Mouse (Mus musculus): ENCODE results near the gene Wrap53. TPM values are rescaled to one million over a fixed set of nuclear protein-coding genes. Genes with fewer than 3 reads are reported as not detected.
"Not testable (repeated sequence)": the region's sequence is repeated elsewhere in the genome, so short reads cannot be mapped to it uniquely, and the experiment has no call there.

The Wrap53 gene
- total and polyA plus RNA-seq, 2 experiments from 2014 or later: 12.8 to 19.4 TPM

DNA sequence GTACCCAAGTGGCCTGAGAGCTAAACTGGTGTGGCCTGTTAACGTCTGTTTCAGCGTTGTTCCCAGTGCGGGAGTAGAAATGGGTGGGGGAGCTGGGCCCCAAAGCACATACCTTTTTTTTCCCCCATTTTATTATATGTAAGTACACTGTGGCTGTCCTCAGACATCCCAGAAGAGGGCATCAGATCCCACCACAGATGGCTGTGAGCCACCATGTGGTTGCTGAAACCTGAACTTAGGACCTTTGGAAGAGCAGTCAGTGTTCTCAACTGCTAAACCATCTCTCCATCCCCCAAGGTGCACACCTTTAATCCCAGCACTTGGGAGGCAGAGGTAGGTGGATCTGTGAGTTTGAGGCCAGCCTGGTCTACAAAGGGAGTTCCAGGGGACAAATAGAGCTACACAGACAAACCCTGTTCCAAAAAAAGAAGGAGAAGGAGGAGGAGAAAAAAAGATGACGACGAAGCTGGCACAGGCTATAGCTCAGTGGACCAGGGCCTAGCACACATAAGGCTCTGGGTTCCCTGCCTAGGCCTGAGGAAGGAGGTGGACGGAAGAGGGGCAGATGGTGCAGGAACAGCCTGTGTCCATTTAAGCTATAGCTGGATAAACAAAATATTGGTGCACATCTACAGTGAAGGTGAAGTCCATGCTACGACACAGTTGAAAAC, 47.4 kb downstream of the Wrap53 start:
- 81% methylated on average over 7 of the region's 7 CpGs for whole genome bisulfite sequencing
- Histone ChIP-seq H3K4me3 (ENCODE audit: low read length) (no peak overlapping the region), H3K27me3 (ENCODE audit: insufficient read depth, low read length) (no peaks in the 10 kb centered on the region), H3K9ac (replicated peaks; ENCODE audit: low read length) (no peak overlapping the region), H3K36me3 (ENCODE audit: insufficient read depth, low read length) (no peaks in the 10 kb centered on the region), H3K4me1 (ENCODE audit: insufficient read depth, low read length) (peaks cover 5% of the 10 kb centered on the region; the same call in 1 of the 2 replicates), H3K4me2 (ENCODE audit: low read depth, low read length) (no peak overlapping the region), H3K9me3 (ENCODE audit: low read length) (no peaks in the 10 kb centered on the region), H3K27ac (no peak overlapping the region)
- peak; percentile 37; the same call in 1 of the 2 replicates for TF ChIP-seq CTCF (IDR thresholded peaks at IDR 0.05; ENCODE audit: low read depth)
- no peak for DNase-seq (ENCODE audit: low spot score)
- no peak for ATAC-seq

GRCm38 (mm10) chr11:69530755-69531154, 49.3 kb downstream of the Wrap53 start:
- H3K4me1 ChIP-seq (ENCODE audit: insufficient read depth, low read length); H3K4me3 ChIP-seq (ENCODE audit: low read length); H3K27ac ChIP-seq; ATAC-seq; H3K9ac ChIP-seq (replicated peaks; ENCODE audit: low read length); H3K36me3 ChIP-seq (ENCODE audit: insufficient read depth, low read length); H3K4me2 ChIP-seq (ENCODE audit: low read depth, low read length); H3K27me3 ChIP-seq (ENCODE audit: insufficient read depth, low read length); DNase-seq (ENCODE audit: low spot score); H3K9me3 ChIP-seq (ENCODE audit: low read length): not testable (repeated sequence)
- peak; percentile 38 for TF ChIP-seq CTCF (IDR thresholded peaks at IDR 0.05; ENCODE audit: low read depth)
- WGBS: 88% methylated on average over 6 of the region's 6 CpGs

GRCm38 (mm10) chr11:69530281-69530680, 49.8 kb downstream of the Wrap53 start:
- H3K4me1 ChIP-seq (ENCODE audit: insufficient read depth, low read length); H3K36me3 ChIP-seq (ENCODE audit: insufficient read depth, low read length); H3K4me3 ChIP-seq (ENCODE audit: low read length); H3K9me3 ChIP-seq (ENCODE audit: low read length); H3K4me2 ChIP-seq (ENCODE audit: low read depth, low read length); H3K27ac ChIP-seq; ATAC-seq; H3K27me3 ChIP-seq (ENCODE audit: insufficient read depth, low read length); DNase-seq (ENCODE audit: low spot score); H3K9ac ChIP-seq (replicated peaks; ENCODE audit: low read length): not testable (repeated sequence)
- TF ChIP-seq CTCF (IDR thresholded peaks at IDR 0.05; ENCODE audit: low read depth): peak; percentile 16; the same call in 1 of the 2 replicates
- WGBS: 91% methylated on average over 3 of the region's 3 CpGs

GRCm38 (mm10) chr11:69528031-69528390, 52.0 kb downstream of the Wrap53 start:
- DNase-seq (ENCODE audit: low spot score) (no peak), ATAC-seq (no peak)
- H3K9ac ChIP-seq (replicated peaks; ENCODE audit: low read length): no peak overlapping the region
- TF ChIP-seq CTCF (IDR thresholded peaks at IDR 0.05; ENCODE audit: low read depth): no peak
- no peaks in the 10 kb centered on the region for H3K9me3 ChIP-seq (ENCODE audit: low read length)
- 69% methylated on average over 4 of the region's 4 CpGs for WGBS
- H3K27ac ChIP-seq: peak overlapping the region; percentile 92
- H3K4me1 ChIP-seq (ENCODE audit: insufficient read depth, low read length): peaks cover 6% of the 10 kb centered on the region; the same call in 1 of the 2 replicates
- H3K4me3 ChIP-seq (ENCODE audit: low read length): no peak overlapping the region
- peak overlapping the region; percentile 48; the same call in 1 of the 2 replicates for H3K4me2 ChIP-seq (ENCODE audit: low read depth, low read length)
- H3K27me3 ChIP-seq (ENCODE audit: insufficient read depth, low read length): no peaks in the 10 kb centered on the region
- no peaks in the 10 kb centered on the region for H3K36me3 ChIP-seq (ENCODE audit: insufficient read depth, low read length)

GRCm38 (mm10) chr11:69527098-69528030, 52.7 kb downstream of the Wrap53 start:
- H3K4me1 ChIP-seq (ENCODE audit: insufficient read depth, low read length): peaks cover 6% of the 10 kb centered on the region; the same call in 1 of the 2 replicates
- 4% methylated on average over 30 of the region's 30 CpGs for WGBS
- TF ChIP-seq CTCF (IDR thresholded peaks at IDR 0.05; ENCODE audit: low read depth): no peak
- peak overlapping the region; percentile 2; the same call in 1 of the 2 replicates for H3K4me3 ChIP-seq (ENCODE audit: low read length)
- H3K4me2 ChIP-seq (ENCODE audit: low read depth, low read length): peak overlapping the region; percentile 48
- peak overlapping the region; percentile 92 for H3K27ac ChIP-seq
- no peaks in the 10 kb centered on the region for H3K9me3 ChIP-seq (ENCODE audit: low read length)
- no peaks in the 10 kb centered on the region for H3K27me3 ChIP-seq (ENCODE audit: insufficient read depth, low read length)
- ATAC-seq (peak; percentile 73), DNase-seq (ENCODE audit: low spot score) (peak; percentile 75)
- no peaks in the 10 kb centered on the region for H3K36me3 ChIP-seq (ENCODE audit: insufficient read depth, low read length)
- H3K9ac ChIP-seq (replicated peaks; ENCODE audit: low read length): peak overlapping the region; percentile 48

DNA sequence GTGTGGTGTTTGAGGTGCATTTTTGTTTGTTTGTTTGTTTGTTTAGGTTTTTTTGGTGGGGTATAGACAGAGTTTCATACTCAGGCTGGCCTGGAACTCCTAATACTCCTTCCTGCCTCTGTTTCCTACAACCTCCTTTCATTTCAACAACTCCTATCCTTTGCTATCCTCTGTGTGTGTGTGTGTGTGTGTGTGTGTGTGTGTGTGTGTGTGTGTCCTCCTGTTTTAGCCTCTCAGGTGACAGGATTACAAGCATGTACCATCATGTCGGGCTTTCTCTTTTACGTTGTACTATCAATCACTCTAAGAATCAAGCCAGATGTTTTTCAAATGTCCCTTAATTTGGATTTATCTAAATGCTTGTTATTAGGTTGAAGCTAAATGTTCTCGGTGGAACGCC, 53.4 kb downstream of the Wrap53 start:
- Histone ChIP-seq H3K4me1 (ENCODE audit: insufficient read depth, low read length) (peaks cover 6% of the 10 kb centered on the region; the same call in 1 of the 2 replicates), H3K9me3 (ENCODE audit: low read length) (no peaks in the 10 kb centered on the region), H3K9ac (replicated peaks; ENCODE audit: low read length) (peak overlapping the region; percentile 48), H3K36me3 (ENCODE audit: insufficient read depth, low read length) (no peaks in the 10 kb centered on the region), H3K27me3 (ENCODE audit: insufficient read depth, low read length) (no peaks in the 10 kb centered on the region), H3K27ac (peak overlapping the region; percentile 92), H3K4me3 (ENCODE audit: low read length) (no peak overlapping the region), H3K4me2 (ENCODE audit: low read depth, low read length) (peak overlapping the region; percentile 48)
- no peak for DNase-seq (ENCODE audit: low spot score)
- peak; percentile 31; the same call in 1 of the 2 replicates for ATAC-seq
- 16% methylated on average over 4 of the region's 4 CpGs for WGBS
- no peak for TF ChIP-seq CTCF (IDR thresholded peaks at IDR 0.05; ENCODE audit: low read depth)
